Mouse (Mus musculus): ENCODE measurements around the gene Csk. TPM values are rescaled to one million over a fixed set of nuclear protein-coding genes. Genes with fewer than 3 reads are reported as not detected.
A peak's percentile ranks its signal among the peaks of the same experiment; 100 is the strongest.

Gene Csk
- total RNA-seq (2021) = 10 to 100 TPM; 35.9 to 44.5 TPM

GRCm38 (mm10) chr9:57653283-57653682 is at the start of gene Csk:
TSS of gene Csk (minus strand) at chr9:57653631.
- intact Hi-C loops (cut with DNase I) = no loop called here
- no peak for DNase-seq

DNA sequence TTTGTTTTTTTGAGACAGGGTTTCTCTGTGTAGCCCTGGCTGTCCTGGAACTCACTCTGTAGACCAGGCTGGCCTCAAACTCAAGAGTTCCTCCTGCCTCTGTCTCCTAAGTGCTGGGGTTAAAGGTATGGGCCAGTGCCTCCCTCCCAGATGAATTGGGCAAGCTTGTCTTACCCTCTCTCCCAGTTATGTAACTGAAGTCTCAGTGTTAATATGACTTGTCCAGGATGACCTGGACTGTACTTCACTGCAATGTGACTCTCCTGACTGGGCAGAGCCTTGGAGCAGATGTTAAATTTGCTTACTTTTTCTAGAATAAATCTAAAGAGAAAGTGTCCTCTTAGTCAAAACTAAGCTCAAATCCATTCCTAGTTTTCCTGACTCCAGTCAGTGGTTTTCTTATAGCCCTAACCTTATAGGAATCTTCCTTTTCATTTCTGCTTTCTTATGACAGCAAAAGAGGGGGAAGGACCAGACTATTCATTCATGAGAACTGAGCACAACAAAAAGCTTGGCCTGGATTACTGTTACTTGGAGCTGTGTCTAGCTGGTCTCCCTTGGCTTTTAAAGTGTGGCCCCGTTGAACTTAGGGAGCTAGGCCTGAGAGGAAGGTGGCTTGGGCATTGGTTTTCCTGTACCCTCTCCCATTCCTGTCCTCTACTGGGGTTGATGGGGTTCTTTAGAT is 45.2 kb upstream of the Csk start:
- intact Hi-C loops (cut with DNase I) = no loop called here
- DNase-seq = no peak

- DNase-seq = no peak
- intact Hi-C loops (cut with DNase I) = no loop called here
Observed at GRCm38 (mm10) chr9:57697380-57697779, 43.9 kb upstream of the Csk start.

GRCm38 (mm10) chr9:57696380-57697285 is 43.2 kb upstream of the Csk start:
- DNase-seq = peak; percentile 32 to 36

GRCm38 (mm10) chr9:57694108-57694507 is 40.7 kb upstream of the Csk start:
- intact Hi-C loops (cut with DNase I) = no loop called here
- DNase-seq = no peak

More at GRCm38 (mm10) chr9:57696380-57697285, 43.2 kb upstream of the Csk start:
- intact Hi-C loops (cut with DNase I) = no loop called here

DNA sequence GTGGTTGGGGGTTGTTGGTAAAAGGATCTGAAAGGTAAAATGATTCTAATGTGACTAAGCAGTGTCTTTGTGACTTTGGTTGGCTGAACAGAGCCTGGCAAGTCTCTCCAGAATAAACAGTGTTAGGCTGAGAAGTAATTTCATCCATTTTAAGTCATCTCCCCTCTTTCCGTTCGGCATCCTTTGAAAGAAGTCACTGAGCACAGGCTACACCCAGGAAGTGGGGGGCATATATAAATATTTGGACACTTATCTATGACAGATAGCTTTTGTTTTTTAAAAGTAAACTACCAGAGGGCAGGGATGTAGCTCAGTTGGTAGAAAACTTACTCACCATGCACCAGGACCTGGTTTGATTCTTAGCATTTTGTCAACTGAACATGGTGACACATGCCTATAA is 35.2 kb upstream of the Csk start:
- no peak for DNase-seq
- intact Hi-C loops (cut with DNase I) = no loop called here

- no peak for DNase-seq
- intact Hi-C loops (cut with DNase I) = no loop called here
Observed at GRCm38 (mm10) chr9:57688158-57688557, 34.7 kb upstream of the Csk start.

DNA sequence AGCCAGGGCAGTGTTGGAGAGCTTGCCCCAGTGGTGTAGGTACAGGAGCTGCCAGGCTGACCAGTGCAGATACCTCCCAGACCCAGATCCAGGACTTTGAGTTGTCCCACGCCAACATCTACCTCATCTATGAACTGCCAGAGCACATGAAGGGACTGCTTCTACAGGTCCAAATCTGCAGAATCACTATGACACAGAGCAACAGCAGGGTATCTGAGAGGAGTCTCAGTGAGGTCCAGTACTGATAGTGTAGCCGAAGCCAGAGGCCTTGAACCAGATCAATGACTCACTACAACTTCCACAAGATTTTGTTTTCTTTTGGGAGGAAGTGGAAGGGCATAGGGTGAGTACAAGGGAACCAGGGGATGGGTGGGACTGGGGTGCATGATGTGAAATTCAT is 34.3 kb upstream of the Csk start, which contains the start of gene Cyp1a1:
Gene Cyp1a1, plus strand, starts transcription at position 178 of the 400 bp plus-strand sequence.
- no peak for DNase-seq
- intact Hi-C loops (cut with DNase I) = no loop called here

- no peak for DNase-seq
- intact Hi-C loops (cut with DNase I) = no loop called here
Observed at GRCm38 (mm10) chr9:57686011-57686410, 32.6 kb upstream of the Csk start.

- intact Hi-C loops (cut with DNase I) = no loop called here
- DNase-seq = no peak
Observed at GRCm38 (mm10) chr9:57683520-57683919, 30.1 kb upstream of the Csk start, which contains the start of gene Cyp1a2. TSS of gene Cyp1a2 (minus strand) at chr9:57683703.

GRCm38 (mm10) chr9:57681411-57681810 is 28.0 kb upstream of the Csk start:
- DNase-seq = no peak
- intact Hi-C loops (cut with DNase I) = no loop called here

GRCm38 (mm10) chr9:57671500-57671899 is 18.1 kb upstream of the Csk start:
- intact Hi-C loops (cut with DNase I) = no loop called here
- no peak for DNase-seq

DNA sequence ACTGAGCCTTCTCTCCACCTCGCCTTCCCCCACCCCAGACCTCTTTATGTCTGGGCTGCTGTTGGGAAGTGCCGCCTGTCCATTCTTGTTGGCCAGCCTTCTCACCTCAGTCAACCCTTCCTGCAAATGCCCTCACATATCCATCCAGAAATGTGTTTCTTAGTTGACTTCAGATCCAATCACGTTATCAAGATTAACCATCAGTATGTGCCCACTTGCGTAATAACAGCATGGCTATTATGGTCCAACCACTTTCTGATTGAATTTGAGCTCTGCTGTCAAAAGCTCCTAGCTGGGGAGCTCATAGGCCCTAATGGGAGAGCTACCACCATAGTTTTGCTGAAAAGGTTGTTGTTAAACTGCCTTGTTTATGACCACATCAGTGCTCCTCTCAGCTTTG is 17.6 kb upstream of the Csk start:
- no peak for DNase-seq

DNA sequence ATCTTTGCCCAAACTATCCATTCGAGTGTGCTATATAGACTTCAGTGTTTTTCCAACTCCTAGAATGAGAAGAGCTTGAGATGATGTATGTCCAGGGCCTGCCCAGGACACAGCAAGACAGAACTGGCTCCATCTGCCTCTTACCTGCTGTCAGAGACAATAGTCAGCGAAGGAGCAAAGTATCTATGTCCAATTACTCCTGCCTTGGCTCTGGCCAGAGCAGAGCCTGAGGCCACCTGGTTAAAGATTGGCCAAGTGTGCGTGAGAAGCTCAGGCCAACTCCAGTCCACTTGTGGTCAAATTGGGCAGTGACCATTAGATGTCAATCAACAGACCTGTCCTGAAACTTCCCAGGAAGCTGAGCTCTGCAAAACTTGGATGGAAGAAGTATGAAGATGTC is 16.1 kb upstream of the Csk start:
- intact Hi-C loops (cut with DNase I) = loop anchor here (5.0 kb wide), 1 partner anchor 38 kb away; the partner anchor contains the start of gene Edc3
- DNase-seq = no peak

More for the DNA sequence above, 17.6 kb upstream of the Csk start:
- intact Hi-C loops (cut with DNase I) = no loop called here

DNA sequence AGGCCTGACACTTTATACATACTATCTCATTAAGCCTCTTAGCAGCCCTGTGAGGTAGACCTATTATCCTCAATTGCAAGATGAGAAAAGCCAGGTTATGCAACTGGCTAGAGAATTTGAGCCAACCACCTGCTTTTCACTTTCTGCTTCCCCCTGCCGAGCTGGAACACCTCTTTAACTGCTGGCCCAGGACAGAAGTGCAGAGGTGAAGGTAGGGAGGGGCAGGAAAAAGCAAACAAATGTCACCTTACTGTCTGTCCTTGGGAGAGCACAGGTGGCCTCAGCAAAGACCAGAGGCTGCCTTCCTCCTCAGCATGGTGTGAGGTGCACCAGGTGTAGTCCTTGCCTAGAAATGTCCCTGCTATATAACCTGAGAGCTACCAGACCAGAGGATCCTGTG is 14.8 kb upstream of the Csk start:
- no peak for DNase-seq
- intact Hi-C loops (cut with DNase I) = loop anchor here (5.0 kb wide), 1 partner anchor 39 kb away; the partner anchor contains the start of gene Edc3

DNA sequence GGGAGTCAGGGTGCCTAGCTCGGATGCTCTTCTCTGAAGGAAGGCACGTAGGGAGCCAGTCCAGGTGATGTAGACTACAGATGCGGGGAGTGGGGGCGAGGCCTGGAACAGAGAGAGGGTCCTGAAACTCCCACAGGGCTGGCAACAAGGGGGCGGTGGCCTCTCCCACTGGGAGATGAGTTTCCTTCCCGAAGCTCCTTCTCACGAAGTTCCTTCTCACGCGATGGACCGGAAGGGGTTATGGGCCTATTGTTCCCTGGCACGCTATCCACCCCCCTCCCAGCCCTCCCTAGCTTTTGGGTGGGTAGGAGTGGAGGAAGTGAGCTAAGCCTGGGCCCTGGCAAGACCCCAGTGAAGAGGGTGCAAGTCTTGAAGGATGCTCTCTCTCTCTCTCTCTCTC is 14.4 kb upstream of the Csk start:
- no peak for DNase-seq
- intact Hi-C loops (cut with DNase I) = loop anchor here (5.0 kb wide), 1 partner anchor 39 kb away; the partner anchor contains the start of gene Edc3

DNA sequence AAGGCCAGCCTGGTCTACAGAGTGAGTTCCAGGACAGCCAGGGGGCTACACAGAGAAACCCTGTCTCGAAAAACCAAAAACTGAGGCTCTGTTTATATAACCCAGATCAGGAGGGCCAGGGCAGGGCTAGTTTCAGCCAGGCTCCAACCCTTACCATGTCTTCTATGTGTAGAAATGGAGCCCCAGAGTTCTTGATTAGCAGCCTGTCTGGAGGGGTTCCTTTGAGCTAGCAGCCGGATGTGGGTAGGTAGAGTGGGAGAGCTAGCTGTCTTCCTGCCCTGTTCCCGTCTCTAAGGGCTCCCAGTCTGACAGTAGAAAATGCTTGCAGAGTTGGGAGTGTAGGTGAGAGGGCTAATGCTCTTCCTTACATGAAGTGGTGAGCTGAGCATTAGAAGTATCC is 13.7 kb upstream of the Csk start:
- intact Hi-C loops (cut with DNase I) = loop anchor here (5.0 kb wide), 1 partner anchor 40 kb away; the partner anchor contains the start of gene Edc3
- DNase-seq = no peak

DNA sequence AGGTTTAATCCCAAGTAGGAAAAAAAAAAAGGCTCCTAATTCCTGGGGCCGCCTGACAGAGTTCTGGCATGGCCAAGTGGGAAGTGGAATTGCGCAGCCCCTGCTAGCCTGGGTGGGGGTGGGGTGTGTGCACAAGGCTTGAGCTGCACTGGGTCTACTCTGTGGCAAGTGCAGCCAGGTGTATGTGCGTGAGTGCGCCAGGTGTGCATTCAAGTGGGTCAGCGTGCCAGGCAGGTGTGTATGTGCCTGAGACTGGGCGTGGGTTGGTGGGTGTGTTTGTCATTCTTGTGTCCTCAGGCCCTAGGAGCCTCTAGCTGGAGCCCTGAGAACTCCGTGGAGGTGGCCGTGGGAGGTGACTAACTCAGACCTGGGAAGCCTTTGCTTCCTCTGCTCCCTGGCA is 13.1 kb upstream of the Csk start:
- DNase-seq = no peak
- intact Hi-C loops (cut with DNase I) = loop anchor here (5.0 kb wide), 1 partner anchor 41 kb away; the partner anchor contains the start of gene Edc3

DNA sequence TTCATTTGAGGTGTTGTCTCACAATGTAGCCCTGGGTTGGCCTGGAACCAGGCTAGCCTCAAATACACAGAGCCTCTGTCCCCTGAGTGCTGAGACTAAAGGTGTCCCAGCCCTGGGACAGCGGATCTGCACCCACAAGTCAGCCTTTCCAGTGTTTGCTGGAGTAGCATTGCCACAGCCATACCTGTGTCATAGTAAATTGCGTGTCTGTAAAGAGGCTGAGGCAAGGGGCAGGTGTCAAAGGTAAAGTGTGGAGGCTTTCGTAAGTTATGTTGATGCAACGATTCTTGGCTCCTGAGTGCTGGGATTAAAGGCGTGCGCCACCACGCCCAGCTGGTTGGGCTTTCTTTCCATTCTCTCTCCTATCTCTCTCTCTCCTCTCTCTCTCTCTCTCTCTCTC is 11.2 kb upstream of the Csk start:
- intact Hi-C loops (cut with DNase I) = loop anchor here (5.0 kb wide), 2 partner anchors 43 to 333 kb away; partner anchors contain the start of gene Edc3
- DNase-seq = no peak

- no peak for DNase-seq
- intact Hi-C loops (cut with DNase I) = loop anchor here (5.0 kb wide), 1 partner anchor 336 kb away; no protein-coding TSS in a partner anchor
Observed at GRCm38 (mm10) chr9:57661552-57661951, 8.1 kb upstream of the Csk start.

DNA sequence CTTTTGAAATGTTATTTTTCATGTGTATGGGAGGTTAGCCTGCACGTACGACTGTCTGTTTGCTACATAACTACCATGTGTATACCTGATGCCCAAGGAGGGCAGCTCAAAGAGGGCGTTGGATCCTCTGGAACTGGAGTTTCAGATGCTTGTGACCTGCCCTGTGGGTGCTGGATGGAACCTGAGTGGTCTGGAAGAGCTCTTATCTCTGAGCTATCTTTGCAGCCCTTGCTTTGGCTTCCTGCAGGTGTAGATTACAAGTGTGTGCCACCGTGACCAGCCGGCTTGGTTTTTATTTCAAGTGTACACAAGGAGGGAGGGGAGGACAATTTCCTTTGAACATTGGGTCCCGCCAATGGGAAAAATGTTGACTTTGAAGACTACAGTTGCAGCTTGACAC is 7.1 kb upstream of the Csk start:
- DNase-seq = no peak
- intact Hi-C loops (cut with DNase I) = loop anchor here (5.0 kb wide), 1 partner anchor 337 kb away; no protein-coding TSS in a partner anchor
